Mouse (Mus musculus) heart, postnatal 0 days (tissue): ENCODE measurements around the gene Lmx1b. TPM values are rescaled to one million over a fixed set of nuclear protein-coding genes. Genes with fewer than 3 reads are reported as not detected.

Experiments
- ATAC-seq: fragments of 200-750 bp; cut with Nextera tagmentation; 2 replicates; pipeline ENCODE4 v1.8.0; 2017; ENCODE audit warnings: low read depth, moderate number of reproducible peaks, moderate library complexity; ENCODE audit not compliant: insufficient read depth
- DNase-seq: peaks from one replicate; pipeline ENCODE4 v3.0.0-alpha.2; 2016; ENCODE audit warnings: low spot score
- H3K27ac ChIP-seq: fragments of 300-500 bp; sonication (generic); 2 replicates; pipeline ENCODE4 v1.5.1; 2014; ENCODE audit warnings: low read depth, mild to moderate bottlenecking
- H3K27me3 ChIP-seq: fragments of 300-500 bp; sonication (generic); 2 replicates; pipeline ENCODE4 v1.6.1; 2014; ENCODE audit warnings: low read length, mixed read lengths; ENCODE audit not compliant: control insufficient read depth, insufficient read depth
- H3K36me3 ChIP-seq: fragments of 300-500 bp; sonication (generic); replicated peaks from 2 replicates; pipeline ENCODE4 v1.6.1; 2014; ENCODE audit warnings: low read length, mixed read lengths; ENCODE audit not compliant: control insufficient read depth, insufficient read depth
- H3K4me1 ChIP-seq: fragments of 300-500 bp; sonication (generic); 2 replicates; pipeline ENCODE4 v1.6.1; 2014; ENCODE audit warnings: antibody characterized with exemption; ENCODE audit not compliant: control insufficient read depth, insufficient read depth
- H3K4me2 ChIP-seq: fragments of 300-500 bp; sonication (generic); 2 replicates; pipeline ENCODE4 v1.6.1; 2014; ENCODE audit warnings: low read depth, mild to moderate bottlenecking, low read length, moderate library complexity
- H3K4me3 ChIP-seq: fragments of 300-500 bp; sonication (generic); 2 replicates; pipeline ENCODE4 v1.5.1; 2014; ENCODE audit warnings: low read depth, low read length
- H3K9ac ChIP-seq: fragments of 300-500 bp; sonication (generic); replicated peaks from 2 replicates; pipeline ENCODE4 v1.6.1; 2014; ENCODE audit warnings: low read depth, low read length, mixed read lengths
- H3K9me3 ChIP-seq: fragments of 300-500 bp; sonication (generic); replicated peaks from 2 replicates; pipeline ENCODE4 v1.6.1; 2016; ENCODE audit warnings: low read length; ENCODE audit not compliant: control insufficient read depth
- CTCF ChIP-seq: IDR thresholded peaks from 2 replicates; pipeline ENCODE4 v1.5.1; 2016; ENCODE audit warnings: antibody characterized with exemption, control low read depth, low read depth
- EP300 ChIP-seq: IDR thresholded peaks from 2 replicates; pipeline ENCODE4 v1.6.1; 2016; ENCODE audit warnings: antibody characterized with exemption, low read depth
- WGBS: fragments of 180-500 bp; shearing (Covaris S2); extraction: QIAGEN DNeasy Blood & Tissue Kit; methylation state at CpG from one replicate; pipeline ENCODE4 v1.1.7; 2014; 5-methylcytosine and 5-hydroxymethylcytosine counted together
- polyA plus RNA-seq: library from polyadenylated mRNA; unstranded; fragments of >200 nt; fragmentation: Nextera tagmentation; extraction: Ambion mirVana; gene quantifications from 2 replicates; pipeline ENCODE4 v1.2.1, GENCODE M21; 2015
- total RNA-seq: library from RNA; depleted of rRNA; stranded (reverse); fragments of >200 nt; gene quantifications from 2 replicates; pipeline ENCODE4 v1.2.3, GENCODE M21; 2014; ENCODE audit warnings: low replicate concordance

Lmx1b gene
- total and polyA plus RNA-seq, 2 experiments from 2014 or later = not detected

GRCm38 (mm10) chr2:33665363-33666058 is 25.2 kb upstream of the Lmx1b start:
- DNase-seq (peak; percentile 50), ATAC-seq (peak; percentile 79)
- 13% methylated on average over 13 of the region's 13 CpGs for WGBS
- Histone ChIP-seq H3K4me2 (0 out of 2 replicates have a peak overlapping the region, but pooled peaks have one; percentile 11), H3K4me3 (no peak overlapping the region), H3K4me1 (peaks cover 10% of the 10 kb centered on the region), H3K27ac (no peak overlapping the region), H3K9ac (no peak overlapping the region), H3K27me3 (no peaks in the 10 kb centered on the region), H3K9me3 (no peaks in the 10 kb centered on the region), H3K36me3 (no peaks in the 10 kb centered on the region)
- TF ChIP-seq CTCF = no peak
- TF ChIP-seq EP300 = no peak

- peaks cover 10% of the 10 kb centered on the region for H3K4me1 ChIP-seq
- H3K27ac ChIP-seq = no peak overlapping the region
- H3K27me3 ChIP-seq = no peaks in the 10 kb centered on the region
- no peak overlapping the region for H3K4me3 ChIP-seq
- H3K9me3 ChIP-seq = no peaks in the 10 kb centered on the region
- WGBS = 71% methylated on average over 4 of the region's 4 CpGs
- no peak overlapping the region for H3K4me2 ChIP-seq
- no peak for ATAC-seq
- DNase-seq = no peak
- TF ChIP-seq EP300 (no peak), CTCF (no peak)
- H3K9ac ChIP-seq = no peak overlapping the region
- H3K36me3 ChIP-seq = no peaks in the 10 kb centered on the region
Observed at GRCm38 (mm10) chr2:33664661-33665060, 24.4 kb upstream of the Lmx1b start.

DNA sequence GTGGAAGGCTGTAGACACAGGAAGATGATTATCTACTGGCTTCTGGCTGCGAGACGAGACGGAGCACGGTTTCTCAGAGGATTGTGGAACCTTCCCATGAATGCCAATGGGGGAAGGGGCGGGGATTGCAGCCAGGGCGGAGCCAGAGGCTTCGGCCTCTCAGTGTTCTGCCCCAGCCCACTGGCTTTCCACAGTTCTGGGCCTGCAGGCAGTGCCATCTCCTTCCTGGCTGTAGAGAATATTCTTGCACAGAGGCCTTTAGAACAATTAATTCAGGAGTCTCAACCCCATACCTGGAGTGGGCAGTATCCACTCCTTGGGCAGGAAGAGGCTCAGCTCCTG is 18.9 kb upstream of the Lmx1b start:
- no peaks in the 10 kb centered on the region for H3K4me1 ChIP-seq
- H3K27me3 ChIP-seq = no peaks in the 10 kb centered on the region
- peak overlapping the region; percentile 26 for H3K4me3 ChIP-seq
- TF ChIP-seq CTCF (no peak), EP300 (no peak)
- no peak overlapping the region for H3K27ac ChIP-seq
- no peak overlapping the region for H3K9ac ChIP-seq
- peak overlapping the region; percentile 46 for H3K4me2 ChIP-seq
- no peaks in the 10 kb centered on the region for H3K36me3 ChIP-seq
- DNase-seq (no peak), ATAC-seq (no peak; the same call in 1 of the 2 replicates)
- 8% methylated on average over 7 of the region's 7 CpGs for WGBS
- no peaks in the 10 kb centered on the region for H3K9me3 ChIP-seq

DNA sequence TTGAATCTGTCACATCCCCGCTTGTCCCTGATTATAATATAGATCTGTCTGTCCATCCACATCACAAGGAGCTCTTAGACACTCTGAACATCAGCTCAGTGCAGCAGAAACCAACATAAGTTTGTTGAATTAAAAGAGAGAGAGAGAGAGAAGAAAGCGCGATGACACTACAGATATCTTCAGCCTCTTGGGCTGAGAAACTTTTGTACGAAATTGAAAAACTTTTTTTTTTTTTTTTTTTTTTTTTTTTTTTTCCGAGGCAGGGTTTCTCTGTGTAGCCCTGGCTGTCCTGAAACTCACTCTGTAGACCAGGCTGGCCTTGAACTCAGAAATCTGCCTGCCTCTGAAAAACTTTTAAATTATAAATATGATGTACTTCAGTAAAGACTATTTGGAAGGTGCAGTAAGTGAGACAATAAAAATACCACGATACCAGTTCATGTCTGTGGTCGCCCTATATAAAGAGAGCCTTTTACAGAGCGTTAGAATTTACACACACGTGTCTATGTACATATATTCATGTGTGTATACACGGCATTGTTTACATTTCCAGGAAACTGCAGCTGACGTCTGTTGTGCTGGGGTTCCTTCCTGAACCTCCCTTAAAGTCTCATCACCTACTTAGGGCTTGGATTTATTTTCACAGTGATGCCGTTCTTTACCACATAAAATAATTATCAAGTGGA is 18.4 kb upstream of the Lmx1b start:
- WGBS = 46% methylated on average over 11 of the region's 12 CpGs
- Histone ChIP-seq H3K27me3 (no peaks in the 10 kb centered on the region), H3K9me3 (no peaks in the 10 kb centered on the region), H3K36me3 (no peaks in the 10 kb centered on the region), H3K4me1 (no peaks in the 10 kb centered on the region), H3K4me2 (peak overlapping the region; percentile 46), H3K27ac (no peak overlapping the region), H3K4me3 (peak overlapping the region; percentile 26), H3K9ac (no peak overlapping the region)
- no peak for DNase-seq
- no peak for TF ChIP-seq EP300
- no peak for TF ChIP-seq CTCF
- no peak for ATAC-seq

DNA sequence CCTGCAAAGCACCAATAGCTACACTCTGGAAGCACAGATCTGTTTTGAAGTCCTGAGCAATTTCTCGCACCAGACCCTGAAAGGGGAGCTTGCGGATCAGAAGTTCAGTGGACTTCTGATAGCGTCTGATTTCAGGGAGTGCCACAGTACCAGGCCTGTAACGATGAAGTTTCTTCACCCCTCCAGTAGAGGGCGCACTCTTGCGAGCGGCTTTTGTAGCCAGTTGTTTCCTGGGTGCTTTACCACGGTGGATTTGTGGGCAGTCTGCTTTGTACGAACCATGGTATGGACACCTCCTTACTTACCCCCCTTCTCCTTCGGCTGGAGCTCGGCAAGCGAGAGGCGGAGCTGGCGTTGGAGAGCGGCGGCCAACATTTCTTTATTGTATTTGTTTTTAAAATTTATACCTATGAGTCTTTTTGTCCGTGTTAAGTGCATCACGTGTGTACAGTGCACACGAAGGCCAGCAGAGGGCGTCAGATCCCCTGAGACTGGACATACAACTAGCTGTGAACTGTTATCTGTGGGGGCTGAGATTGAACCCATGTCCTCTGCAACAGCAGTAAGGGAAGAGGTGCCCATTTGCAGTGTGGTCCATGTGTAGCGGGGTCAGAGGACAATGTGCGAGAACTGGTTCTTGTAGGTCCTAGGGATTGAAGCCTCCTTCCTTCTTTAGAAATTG is 12.3 kb upstream of the Lmx1b start:
- Histone ChIP-seq H3K4me3 (no peak overlapping the region), H3K9ac (no peak overlapping the region), H3K36me3 (no peaks in the 10 kb centered on the region), H3K27me3 (peaks cover 16% of the 10 kb centered on the region), H3K4me2 (no peak overlapping the region), H3K27ac (no peak overlapping the region), H3K4me1 (no peaks in the 10 kb centered on the region), H3K9me3 (no peaks in the 10 kb centered on the region)
- no peak for ATAC-seq
- WGBS = 77% methylated on average over 22 of the region's 22 CpGs
- DNase-seq = no peak
- TF ChIP-seq CTCF = no peak
- TF ChIP-seq EP300 = no peak
